Mouse (Mus musculus) liver, adult 10 weeks (tissue): ENCODE results near the gene Dscam. TPM values are rescaled to one million over a fixed set of nuclear protein-coding genes. Genes with fewer than 3 reads are reported as not detected.

ENCODE experiments used
- polyA plus RNA-seq: library from polyadenylated mRNA; stranded (reverse); fragments of 350-450 nt; fragmentation: Illumina TruSeq; extraction: RNeasy Lipid Tissue Mini Kit (QIAGEN cat#74804); gene quantifications from one replicate; pipeline ENCODE4 v1.2.3, GENCODE M21; 2014; ENCODE audit warnings: low read depth, low replicate concordance

The Dscam gene
- not detected for polyA plus RNA-seq

DNA sequence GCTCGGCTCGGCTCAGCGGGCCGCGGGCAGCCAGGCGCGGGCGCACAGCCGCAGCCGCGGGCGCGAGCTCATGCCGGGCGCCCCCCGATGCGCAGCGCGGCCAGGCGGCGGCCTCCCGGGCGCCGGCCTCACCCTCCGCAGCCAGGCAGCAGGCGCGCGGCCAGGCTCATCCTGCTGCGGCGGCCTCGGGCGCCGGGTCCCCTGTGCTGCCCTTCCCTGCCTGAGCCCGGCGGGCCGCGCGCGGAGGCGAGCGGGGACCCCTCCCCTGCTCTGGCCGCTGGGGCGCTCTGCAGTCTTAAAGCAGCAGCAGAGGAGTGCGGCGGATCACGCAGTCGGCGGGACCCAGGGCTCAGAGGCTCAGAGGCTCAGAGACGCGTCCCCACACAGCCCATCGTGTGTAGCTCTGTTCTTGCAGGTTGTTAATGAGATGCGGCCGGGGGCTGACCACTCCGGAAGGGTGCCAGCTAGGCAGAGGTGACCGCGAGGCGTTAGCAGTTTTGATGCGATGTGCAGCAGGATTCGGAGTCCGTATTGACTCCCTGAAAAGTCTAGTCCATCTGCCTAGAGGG lies at the start of gene Dscam:
Dscam (minus strand) TSS at position 240 of the 569 bp plus-strand sequence.

Other genes with a start within 250 kb of the Dscam start
- gene Bace2, start 186.0 kb upstream of the Dscam start, polyA plus RNA-seq: 3.7 TPM